Mouse (Mus musculus) B cell, adult 2 months (primary cell): ENCODE results near the gene Batf.
A peak's percentile ranks its signal among the peaks of the same experiment; 100 is the strongest.
"Not testable (repeated sequence)": the region's sequence is repeated elsewhere in the genome, so short reads cannot be mapped to it uniquely, and the experiment has no call there.

ENCODE experiments used
- DNase-seq, 2 experiments: peaks; one replicate each; pipeline ENCODE4 v3.0.0; 2022

Batf gene

GRCm38 (mm10) chr12:85684411-85685275 is 1.8 kb upstream of the Batf start:
- no peak for DNase-seq

GRCm38 (mm10) chr12:85687217-85687533 is 706 bp downstream of the Batf start:
- no peak for DNase-seq

GRCm38 (mm10) chr12:85687846-85688245 is 1.4 kb downstream of the Batf start:
- DNase-seq, result peak; percentile 28 to 33

- DNase-seq, result no peak
Observed at GRCm38 (mm10) chr12:85695787-85696186, 9.3 kb downstream of the Batf start.

- no peak for DNase-seq
Observed at GRCm38 (mm10) chr12:85696436-85696835, 10.0 kb downstream of the Batf start.

- not testable (repeated sequence) for DNase-seq
Observed at GRCm38 (mm10) chr12:85698179-85698578, 11.7 kb downstream of the Batf start.

GRCm38 (mm10) chr12:85700191-85700841 is 13.8 kb downstream of the Batf start:
- DNase-seq, result no peak

- no peak for DNase-seq
Observed at GRCm38 (mm10) chr12:85700842-85701223, 14.4 kb downstream of the Batf start.

- DNase-seq, result no peak
Observed at GRCm38 (mm10) chr12:85702166-85703055, 15.9 kb downstream of the Batf start.

GRCm38 (mm10) chr12:85703507-85703906 is 17.0 kb downstream of the Batf start:
- DNase-seq, result no peak

GRCm38 (mm10) chr12:85704566-85704965 is 18.1 kb downstream of the Batf start:
- peak; percentile 38 to 41 for DNase-seq

- DNase-seq, result peak; percentile 84 to 85
Observed at GRCm38 (mm10) chr12:85705002-85705830, 18.7 kb downstream of the Batf start.

- no peak for DNase-seq
Observed at GRCm38 (mm10) chr12:85705831-85706530, 19.5 kb downstream of the Batf start.

GRCm38 (mm10) chr12:85706906-85707305 is 20.4 kb downstream of the Batf start:
- no peak for DNase-seq

- DNase-seq, result no peak
Observed at GRCm38 (mm10) chr12:85707391-85707790, 20.9 kb downstream of the Batf start.

GRCm38 (mm10) chr12:85708556-85708955 is 22.1 kb downstream of the Batf start:
- DNase-seq, result no peak

GRCm38 (mm10) chr12:85710695-85711094 is 24.2 kb downstream of the Batf start:
- DNase-seq, result peak; percentile 57 to 63

- no peak for DNase-seq
Observed at GRCm38 (mm10) chr12:85712587-85712986, 26.1 kb downstream of the Batf start.

- no peak for DNase-seq
Observed at GRCm38 (mm10) chr12:85714126-85714525, 27.7 kb downstream of the Batf start.

GRCm38 (mm10) chr12:85725306-85725705 is 38.8 kb downstream of the Batf start:
- no peak for DNase-seq

GRCm38 (mm10) chr12:85726729-85727397 is 40.4 kb downstream of the Batf start:
- DNase-seq, result no peak
